Mouse (Mus musculus) layer of hippocampus, adult 2 months (tissue): ENCODE results near the gene Tor1aip1. TPM values are rescaled to one million over a fixed set of nuclear protein-coding genes. Genes with fewer than 3 reads are reported as not detected.

Experiments used
- DNase-seq, 2 experiments: peaks; one replicate each; pipeline ENCODE4 v3.0.0; 2022; ENCODE audit warnings: low spot score in 2 of 2
- H3K27ac ChIP-seq: fragments of 200-600 bp; 2 replicates; pipeline ENCODE4 v1.8.1; 2022
- H3K4me3 ChIP-seq: fragments of 200-600 bp; 2 replicates; pipeline ENCODE4 v1.8.1; 2022; ENCODE audit warnings: mild to moderate bottlenecking
- CTCF ChIP-seq: fragments of 200-600 bp; conservative IDR thresholded peaks from 2 replicates; pipeline ENCODE4 v1.8.1; 2022; ENCODE audit warnings: antibody characterized with exemption, mild to moderate bottlenecking, moderate library complexity
- long read RNA-seq, 2 experiments: library from polyadenylated mRNA; stranded (forward); transcript quantifications; one replicate each; pipeline ENCODE4 v2.0.0; 2021; ENCODE audit warnings: borderline mapping rate in 2 of 2
- total RNA-seq, 2 experiments: library from RNA; stranded (reverse); gene quantifications; 2 replicates each; pipeline ENCODE4 v1.2.3; 2021

Tor1aip1 gene
- 10 to 100 TPM; 32.7 to 33.6 TPM for total RNA-seq
- long read RNA-seq, experiment 1, full-length matches to known transcripts: 6 of 7 reads
- long read RNA-seq, experiment 1, partial matches to known transcripts: 0 of 7 reads
- long read RNA-seq, experiment 1, other reads (novel, unspliced or antisense): 1 of 7 reads
- long read RNA-seq, experiment 2, full-length matches to known transcripts: 10 of 15 reads
- long read RNA-seq, experiment 2, partial matches to known transcripts: 2 of 15 reads
- long read RNA-seq, experiment 2, other reads (novel, unspliced or antisense): 3 of 15 reads

- H3K4me3 ChIP-seq: peak within 1 kb of the TSS; percentile 96
- TF ChIP-seq CTCF: peak; percentile 91
- DNase-seq: peak; percentile 97 to 98
- H3K27ac ChIP-seq: peak within 1 kb of the TSS; percentile 99
These were observed at the start of gene Tor1aip1 for GRCm38 (mm10) chr1:156035930-156036737. Tor1aip1 (minus strand) TSS chr1:156036480.

- peak; percentile 38 to 56 for DNase-seq
- TF ChIP-seq CTCF: peak; percentile 91
- no peak overlapping the region for H3K27ac ChIP-seq
- H3K4me3 ChIP-seq: no peak overlapping the region
These were observed 49.5 kb upstream of the Tor1aip1 start for GRCm38 (mm10) chr1:156085770-156086169.

- no peak for TF ChIP-seq CTCF
- no peak for DNase-seq
- no peak overlapping the region for H3K4me3 ChIP-seq
- no peak overlapping the region for H3K27ac ChIP-seq
These were observed 48.3 kb upstream of the Tor1aip1 start for GRCm38 (mm10) chr1:156084603-156085002.

- no peak for TF ChIP-seq CTCF
- DNase-seq: no peak
- H3K4me3 ChIP-seq: no peak overlapping the region
These were observed 41.4 kb upstream of the Tor1aip1 start for GRCm38 (mm10) chr1:156077655-156078054.

GRCm38 (mm10) chr1:156076474-156076873 lies 40.2 kb upstream of the Tor1aip1 start:
- no peak overlapping the region for H3K27ac ChIP-seq
- DNase-seq: no peak
- TF ChIP-seq CTCF: no peak
- H3K4me3 ChIP-seq: no peak overlapping the region

More at GRCm38 (mm10) chr1:156077655-156078054, 41.4 kb upstream of the Tor1aip1 start:
- no peak overlapping the region for H3K27ac ChIP-seq

GRCm38 (mm10) chr1:156074575-156074974 lies 38.3 kb upstream of the Tor1aip1 start:
- no peak for TF ChIP-seq CTCF
- Histone ChIP-seq H3K27ac (no peak overlapping the region), H3K4me3 (no peak overlapping the region)
- DNase-seq: no peak

- Histone ChIP-seq H3K4me3 (no peak overlapping the region), H3K27ac (no peak overlapping the region)
- DNase-seq: no peak
- TF ChIP-seq CTCF: no peak
These were observed 37.0 kb upstream of the Tor1aip1 start for GRCm38 (mm10) chr1:156073169-156073821.

- H3K27ac ChIP-seq: no peak overlapping the region
- no peak overlapping the region for H3K4me3 ChIP-seq
- no peak for TF ChIP-seq CTCF
- no peak for DNase-seq
These were observed 33.8 kb upstream of the Tor1aip1 start for GRCm38 (mm10) chr1:156070106-156070505.

GRCm38 (mm10) chr1:156066133-156066532 lies 29.9 kb upstream of the Tor1aip1 start:
- no peak for DNase-seq
- Histone ChIP-seq H3K27ac (no peak overlapping the region), H3K4me3 (no peak overlapping the region)
- no peak for TF ChIP-seq CTCF

GRCm38 (mm10) chr1:156062193-156062592 lies 25.9 kb upstream of the Tor1aip1 start:
- no peak for DNase-seq

GRCm38 (mm10) chr1:156058207-156058606 lies 21.9 kb upstream of the Tor1aip1 start:
- no peak for DNase-seq
- no peak for TF ChIP-seq CTCF
- Histone ChIP-seq H3K27ac (no peak overlapping the region), H3K4me3 (no peak overlapping the region)

More at GRCm38 (mm10) chr1:156062193-156062592, 25.9 kb upstream of the Tor1aip1 start:
- H3K27ac ChIP-seq: no peak overlapping the region
- no peak overlapping the region for H3K4me3 ChIP-seq
- no peak for TF ChIP-seq CTCF

- H3K27ac ChIP-seq: no peak overlapping the region
These were observed 10.4 kb upstream of the Tor1aip1 start for GRCm38 (mm10) chr1:156046688-156047087.

GRCm38 (mm10) chr1:156044211-156044611 lies 7.9 kb upstream of the Tor1aip1 start:
- no peak for TF ChIP-seq CTCF

More at GRCm38 (mm10) chr1:156046688-156047087, 10.4 kb upstream of the Tor1aip1 start:
- no peak for DNase-seq
- no peak overlapping the region for H3K4me3 ChIP-seq
- TF ChIP-seq CTCF: no peak

More at GRCm38 (mm10) chr1:156044211-156044611, 7.9 kb upstream of the Tor1aip1 start:
- no peak overlapping the region for H3K27ac ChIP-seq
- H3K4me3 ChIP-seq: no peak overlapping the region
- DNase-seq: no peak
